Mouse (Mus musculus): Measurements from ENCODE around the gene Elp1. TPM values are rescaled to one million over a fixed set of nuclear protein-coding genes. Genes with fewer than 3 reads are reported as not detected.

Elp1 gene
- polyA plus RNA-seq, 1 experiment from 2014 or later: 111 TPM

DNA sequence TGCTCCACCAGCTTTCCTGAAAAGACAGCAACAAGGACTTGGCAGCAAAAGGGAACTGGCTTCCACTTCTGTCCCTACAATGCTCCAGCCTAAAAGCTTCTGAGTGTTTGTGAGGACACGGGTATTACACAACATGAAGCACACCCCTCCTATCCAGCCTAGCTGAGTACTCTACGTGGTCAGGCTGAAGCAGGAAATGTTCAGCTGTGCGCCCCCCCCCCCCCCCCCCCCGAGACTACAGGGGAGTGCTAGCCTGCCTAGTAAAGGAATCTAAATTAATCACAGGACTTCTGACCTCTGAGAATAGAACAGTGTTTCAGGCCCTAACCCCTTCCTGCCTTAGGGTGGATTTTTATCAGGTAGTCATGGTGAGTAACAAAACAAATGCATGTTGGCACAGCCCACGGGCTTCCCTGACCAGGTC is 34.3 kb downstream of the Elp1 start:
- WGBS: 72% methylated on average over 4 of the region's 5 CpGs
- no peak overlapping the region for H3K4me2 ChIP-seq (ENCODE audit: low read depth, low read length)
- H3K4me1 ChIP-seq (ENCODE audit: control insufficient read depth, insufficient read depth, low read length): no peaks in the 10 kb centered on the region
- H3K4me3 ChIP-seq (ENCODE audit: low read depth, low read length): no peak overlapping the region
- DNase-seq (ENCODE audit: low spot score) (no peak), ATAC-seq (replicated peaks; ENCODE audit: insufficient number of reproducible peaks, low FRiP score, low TSS enrichment, low read depth) (no peak)
- H3K36me3 ChIP-seq (replicated peaks; ENCODE audit: control insufficient read depth, insufficient read depth, low read depth, low read length): peaks cover 8% of the 10 kb centered on the region
- no peak overlapping the region for H3K27ac ChIP-seq (replicated peaks; ENCODE audit: low read depth, low read length)
- H3K9ac ChIP-seq (replicated peaks; ENCODE audit: low read length): no peak overlapping the region
- H3K9me3 ChIP-seq (replicated peaks; ENCODE audit: control insufficient read depth, low read length): no peaks in the 10 kb centered on the region
- H3K27me3 ChIP-seq (ENCODE audit: control insufficient read depth, insufficient read depth, low read length): no peaks in the 10 kb centered on the region

DNA sequence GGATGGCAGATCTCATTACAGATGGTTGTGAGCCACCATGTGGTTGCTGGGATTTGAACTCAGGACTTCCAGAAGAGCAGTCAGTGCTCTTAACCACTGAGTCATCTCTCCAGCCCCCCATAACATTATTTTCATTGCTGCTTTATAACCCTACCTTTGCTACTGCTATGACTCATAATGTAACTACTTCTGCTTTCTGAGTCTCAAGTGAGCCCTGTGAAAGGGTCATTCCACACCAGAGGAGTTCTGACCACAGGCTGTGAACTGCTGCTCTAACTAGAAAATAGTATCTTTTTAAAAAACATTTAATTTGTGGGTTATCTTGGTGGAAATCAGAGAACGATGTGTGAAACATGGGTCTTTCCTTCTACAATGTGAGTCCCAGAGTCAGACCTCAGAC is 44.4 kb downstream of the Elp1 start:
- Histone ChIP-seq H3K4me3 (ENCODE audit: low read depth, low read length) (no peak overlapping the region), H3K4me2 (ENCODE audit: low read depth, low read length) (no peak overlapping the region), H3K27me3 (ENCODE audit: control insufficient read depth, insufficient read depth, low read length) (no peaks in the 10 kb centered on the region), H3K27ac (replicated peaks; ENCODE audit: low read depth, low read length) (no peak overlapping the region), H3K9me3 (replicated peaks; ENCODE audit: control insufficient read depth, low read length) (no peaks in the 10 kb centered on the region), H3K9ac (replicated peaks; ENCODE audit: low read length) (no peak overlapping the region), H3K36me3 (replicated peaks; ENCODE audit: control insufficient read depth, insufficient read depth, low read depth, low read length) (peaks cover 15% of the 10 kb centered on the region), H3K4me1 (ENCODE audit: control insufficient read depth, insufficient read depth, low read length) (no peaks in the 10 kb centered on the region)
- DNase-seq (ENCODE audit: low spot score) (no peak), ATAC-seq (replicated peaks; ENCODE audit: insufficient number of reproducible peaks, low FRiP score, low TSS enrichment, low read depth) (no peak)
- WGBS: 84% methylated on average over 1 of the region's 1 CpGs

DNA sequence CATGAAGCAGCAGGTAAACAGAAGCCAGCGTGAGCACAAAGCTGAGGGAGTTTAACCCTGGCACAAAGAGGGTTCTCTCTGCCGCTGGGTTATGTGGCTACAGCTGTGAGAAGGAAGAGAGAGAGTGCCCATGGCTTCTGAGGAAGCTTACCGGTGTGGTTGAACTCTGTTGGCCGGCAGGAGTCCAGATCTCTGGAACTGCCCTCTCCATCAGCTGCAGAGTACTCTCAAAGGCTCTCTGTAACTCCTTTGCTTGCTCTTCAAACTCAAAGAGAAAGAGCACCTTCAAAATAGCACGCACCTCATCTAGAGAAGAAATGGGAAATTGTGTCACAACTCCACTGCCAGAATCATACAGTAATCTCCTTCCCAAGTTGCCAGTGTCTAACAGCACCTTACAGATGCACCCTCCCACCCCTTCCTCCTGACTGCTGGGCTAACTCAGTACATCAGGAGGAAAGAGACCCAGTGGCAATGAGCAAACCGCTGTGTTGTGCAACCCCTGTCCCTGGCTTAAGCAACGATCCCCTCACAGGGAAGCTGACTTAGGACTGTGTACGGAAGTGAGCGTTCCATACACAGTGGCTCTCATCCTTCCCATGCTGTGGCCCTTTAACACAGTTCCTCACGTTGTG is 45.0 kb downstream of the Elp1 start:
- H3K4me2 ChIP-seq (ENCODE audit: low read depth, low read length): no peak overlapping the region
- H3K27me3 ChIP-seq (ENCODE audit: control insufficient read depth, insufficient read depth, low read length): no peaks in the 10 kb centered on the region
- DNase-seq (ENCODE audit: low spot score) (no peak), ATAC-seq (replicated peaks; ENCODE audit: insufficient number of reproducible peaks, low FRiP score, low TSS enrichment, low read depth) (no peak)
- no peaks in the 10 kb centered on the region for H3K4me1 ChIP-seq (ENCODE audit: control insufficient read depth, insufficient read depth, low read length)
- no peaks in the 10 kb centered on the region for H3K9me3 ChIP-seq (replicated peaks; ENCODE audit: control insufficient read depth, low read length)
- no peak overlapping the region for H3K27ac ChIP-seq (replicated peaks; ENCODE audit: low read depth, low read length)
- H3K9ac ChIP-seq (replicated peaks; ENCODE audit: low read length): no peak overlapping the region
- peaks cover 15% of the 10 kb centered on the region for H3K36me3 ChIP-seq (replicated peaks; ENCODE audit: control insufficient read depth, insufficient read depth, low read depth, low read length)
- H3K4me3 ChIP-seq (ENCODE audit: low read depth, low read length): no peak overlapping the region
- 92% methylated on average over 10 of the region's 10 CpGs for WGBS

DNA sequence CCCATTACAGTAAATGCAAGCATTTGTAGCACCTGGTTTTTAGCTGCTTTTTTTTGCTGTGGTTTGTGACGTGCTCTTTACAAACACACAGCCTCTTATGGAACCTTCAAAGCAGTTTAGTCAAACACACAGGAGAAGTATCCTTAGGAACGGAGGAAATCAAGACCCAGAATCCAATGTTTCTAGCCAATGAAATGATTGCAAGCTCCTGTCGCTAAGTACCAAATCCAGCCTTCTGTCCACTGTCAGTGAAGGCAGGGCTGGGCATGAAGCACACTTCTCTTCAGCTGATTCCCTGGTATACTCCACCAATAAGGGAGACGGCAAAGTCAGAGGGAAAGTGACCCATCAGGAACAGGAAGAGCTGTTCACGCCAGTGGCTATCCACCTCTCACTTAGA is 46.1 kb downstream of the Elp1 start:
- Histone ChIP-seq H3K27ac (replicated peaks; ENCODE audit: low read depth, low read length) (no peak overlapping the region), H3K9ac (replicated peaks; ENCODE audit: low read length) (no peak overlapping the region), H3K27me3 (ENCODE audit: control insufficient read depth, insufficient read depth, low read length) (no peaks in the 10 kb centered on the region), H3K4me2 (ENCODE audit: low read depth, low read length) (no peak overlapping the region), H3K4me3 (ENCODE audit: low read depth, low read length) (no peak overlapping the region), H3K9me3 (replicated peaks; ENCODE audit: control insufficient read depth, low read length) (no peaks in the 10 kb centered on the region), H3K36me3 (replicated peaks; ENCODE audit: control insufficient read depth, insufficient read depth, low read depth, low read length) (peaks cover 20% of the 10 kb centered on the region), H3K4me1 (ENCODE audit: control insufficient read depth, insufficient read depth, low read length) (no peaks in the 10 kb centered on the region)
- ATAC-seq (replicated peaks; ENCODE audit: insufficient number of reproducible peaks, low FRiP score, low TSS enrichment, low read depth) (no peak), DNase-seq (ENCODE audit: low spot score) (no peak)
- WGBS: 88% methylated on average over 5 of the region's 5 CpGs

DNA sequence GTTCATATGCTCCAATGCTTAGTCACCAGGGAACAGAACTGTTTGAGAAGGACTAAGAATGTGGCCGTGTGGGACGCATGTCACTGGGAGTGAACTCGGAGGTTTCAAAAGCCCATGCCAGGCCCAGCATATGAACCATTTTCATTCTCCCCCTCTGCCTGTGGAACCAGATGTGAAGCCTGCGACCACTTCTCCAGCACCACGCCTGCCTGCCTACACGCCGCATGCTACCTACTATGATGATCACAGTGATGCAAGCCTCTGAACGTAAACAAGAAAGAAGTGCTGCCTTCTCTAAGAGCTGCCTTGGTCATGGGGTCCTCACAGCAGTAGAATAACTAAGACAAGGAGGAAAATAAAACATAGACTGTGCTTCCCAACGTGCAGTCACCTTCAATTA is 54.7 kb downstream of the Elp1 start:
- 92% methylated on average over 9 of the region's 9 CpGs for WGBS
- Histone ChIP-seq H3K9me3 (replicated peaks; ENCODE audit: control insufficient read depth, low read length) (no peaks in the 10 kb centered on the region), H3K4me1 (ENCODE audit: control insufficient read depth, insufficient read depth, low read length) (no peaks in the 10 kb centered on the region), H3K4me3 (ENCODE audit: low read depth, low read length) (no peak overlapping the region), H3K4me2 (ENCODE audit: low read depth, low read length) (no peak overlapping the region), H3K27ac (replicated peaks; ENCODE audit: low read depth, low read length) (no peak overlapping the region), H3K27me3 (ENCODE audit: control insufficient read depth, insufficient read depth, low read length) (no peaks in the 10 kb centered on the region), H3K36me3 (replicated peaks; ENCODE audit: control insufficient read depth, insufficient read depth, low read depth, low read length) (peaks cover 5% of the 10 kb centered on the region; the same call in 1 of the 2 replicates), H3K9ac (replicated peaks; ENCODE audit: low read length) (no peak overlapping the region)
- ATAC-seq (replicated peaks; ENCODE audit: insufficient number of reproducible peaks, low FRiP score, low TSS enrichment, low read depth): no peak
- DNase-seq (ENCODE audit: low spot score): no peak

DNA sequence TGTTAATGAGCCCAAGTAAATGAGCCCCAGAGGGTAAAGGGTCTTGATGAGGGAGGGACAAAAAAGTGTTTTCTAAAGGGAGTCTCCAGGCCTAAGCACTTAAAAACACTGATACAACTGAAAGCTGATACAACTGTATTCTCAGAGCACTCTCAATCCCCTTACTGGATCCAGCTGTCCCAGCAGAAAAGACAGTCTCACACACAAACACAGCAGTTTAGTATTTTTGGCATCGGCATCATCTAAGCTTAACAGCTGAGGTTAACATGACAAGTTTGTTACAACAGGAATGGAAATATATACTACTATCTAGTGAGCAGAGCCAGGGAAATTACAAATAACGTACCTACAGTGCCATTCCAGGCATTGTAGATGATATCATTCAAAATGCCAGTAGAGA is 55.8 kb downstream of the Elp1 start:
- Histone ChIP-seq H3K27me3 (ENCODE audit: control insufficient read depth, insufficient read depth, low read length) (no peaks in the 10 kb centered on the region), H3K4me2 (ENCODE audit: low read depth, low read length) (no peak overlapping the region), H3K27ac (replicated peaks; ENCODE audit: low read depth, low read length) (no peak overlapping the region), H3K4me3 (ENCODE audit: low read depth, low read length) (no peak overlapping the region), H3K36me3 (replicated peaks; ENCODE audit: control insufficient read depth, insufficient read depth, low read depth, low read length) (peaks cover 2% of the 10 kb centered on the region; the same call in 1 of the 2 replicates), H3K9me3 (replicated peaks; ENCODE audit: control insufficient read depth, low read length) (no peaks in the 10 kb centered on the region), H3K9ac (replicated peaks; ENCODE audit: low read length) (no peak overlapping the region), H3K4me1 (ENCODE audit: control insufficient read depth, insufficient read depth, low read length) (no peaks in the 10 kb centered on the region)
- WGBS: 92% methylated on average over 2 of the region's 2 CpGs
- ATAC-seq (replicated peaks; ENCODE audit: insufficient number of reproducible peaks, low FRiP score, low TSS enrichment, low read depth) (no peak), DNase-seq (ENCODE audit: low spot score) (no peak)

DNA sequence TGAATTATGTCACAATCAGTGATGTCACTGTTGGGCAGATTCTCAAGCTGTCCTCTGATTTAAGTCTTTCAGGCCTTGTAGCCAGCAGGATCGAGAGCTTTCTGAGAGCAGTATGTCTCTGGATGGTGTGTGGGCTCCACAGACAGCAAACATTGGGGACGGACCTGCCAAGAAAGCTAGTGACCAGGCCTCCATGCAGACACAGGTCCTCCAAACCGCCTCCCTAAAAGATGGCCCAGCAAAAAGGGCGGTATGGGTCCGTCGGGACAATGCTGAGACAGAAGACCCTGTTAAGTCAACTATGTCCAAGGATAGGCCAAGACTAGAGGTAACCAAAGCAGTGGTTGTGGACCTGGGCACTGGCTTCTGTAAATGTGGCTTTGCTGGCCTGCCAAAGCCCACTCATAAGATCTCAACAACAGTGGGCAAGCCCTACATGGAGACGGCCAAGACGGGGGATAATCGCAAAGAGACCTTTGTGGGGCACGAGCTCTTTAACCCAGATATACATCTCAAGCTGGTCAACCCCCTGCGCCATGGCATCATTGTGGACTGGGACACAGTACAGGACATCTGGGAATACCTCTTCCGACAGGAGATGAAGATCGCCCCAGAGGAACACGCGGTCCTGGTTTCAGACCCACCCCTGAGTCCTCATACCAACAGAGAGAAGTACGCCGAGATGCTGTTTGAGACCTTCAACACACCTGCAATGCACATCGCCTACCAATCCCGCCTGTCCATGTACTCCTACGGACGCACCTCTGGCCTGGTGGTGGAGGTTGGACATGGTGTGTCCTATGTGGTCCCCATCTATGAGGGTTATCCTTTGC is 58.6 kb downstream of the Elp1 start, which contains the start of gene Actl7a:
TSS of gene Actl7a (plus strand) at position 51 of the 833 bp plus-strand sequence.
- H3K4me2 ChIP-seq (ENCODE audit: low read depth, low read length): no peak within 1 kb of the TSS
- no peak within 1 kb of the TSS for H3K27ac ChIP-seq (replicated peaks; ENCODE audit: low read depth, low read length)
- no peak within 1 kb of the TSS for H3K9ac ChIP-seq (replicated peaks; ENCODE audit: low read length)
- H3K36me3 ChIP-seq (replicated peaks; ENCODE audit: control insufficient read depth, insufficient read depth, low read depth, low read length): no peaks in the 10 kb centered on the region
- no peaks in the 10 kb centered on the region for H3K9me3 ChIP-seq (replicated peaks; ENCODE audit: control insufficient read depth, low read length)
- no peaks in the 10 kb centered on the region for H3K4me1 ChIP-seq (ENCODE audit: control insufficient read depth, insufficient read depth, low read length)
- no peak for DNase-seq (ENCODE audit: low spot score)
- no peaks in the 10 kb centered on the region for H3K27me3 ChIP-seq (ENCODE audit: control insufficient read depth, insufficient read depth, low read length)
- whole genome bisulfite sequencing: 94% methylated on average over 21 of the region's 21 CpGs
- no peak within 1 kb of the TSS for H3K4me3 ChIP-seq (ENCODE audit: low read depth, low read length)
- ATAC-seq (replicated peaks; ENCODE audit: insufficient number of reproducible peaks, low FRiP score, low TSS enrichment, low read depth): no peak

DNA sequence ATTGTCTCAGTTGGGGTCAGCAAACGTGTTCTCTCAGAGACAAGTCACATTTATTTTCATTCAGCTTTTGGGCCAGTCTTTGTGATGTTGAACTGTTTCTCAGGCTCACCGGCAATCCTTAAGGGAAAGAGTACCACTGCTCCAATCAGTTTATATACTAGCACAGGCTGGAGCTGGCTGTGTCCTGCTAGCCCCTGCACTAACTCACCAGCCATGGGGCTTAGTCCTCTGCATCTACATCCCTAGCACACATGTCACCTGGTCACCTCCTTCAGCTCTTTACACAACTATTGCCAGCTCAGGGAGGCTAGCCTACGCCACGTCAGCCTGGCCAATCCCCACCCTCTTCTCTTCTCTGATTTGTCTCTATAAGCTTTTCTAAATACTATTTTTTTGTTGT is 59.4 kb downstream of the Elp1 start:
- no peak for DNase-seq (ENCODE audit: low spot score)
- Histone ChIP-seq H3K9me3 (replicated peaks; ENCODE audit: control insufficient read depth, low read length) (no peaks in the 10 kb centered on the region), H3K27ac (replicated peaks; ENCODE audit: low read depth, low read length) (no peak overlapping the region)

More for the DNA sequence above, 59.4 kb downstream of the Elp1 start:
- no peaks in the 10 kb centered on the region for H3K27me3 ChIP-seq (ENCODE audit: control insufficient read depth, insufficient read depth, low read length)
- H3K9ac ChIP-seq (replicated peaks; ENCODE audit: low read length): no peak overlapping the region
- no peaks in the 10 kb centered on the region for H3K36me3 ChIP-seq (replicated peaks; ENCODE audit: control insufficient read depth, insufficient read depth, low read depth, low read length)
- H3K4me1 ChIP-seq (ENCODE audit: control insufficient read depth, insufficient read depth, low read length): no peaks in the 10 kb centered on the region
- no peak for ATAC-seq (replicated peaks; ENCODE audit: insufficient number of reproducible peaks, low FRiP score, low TSS enrichment, low read depth)
- no peak overlapping the region for H3K4me2 ChIP-seq (ENCODE audit: low read depth, low read length)
- H3K4me3 ChIP-seq (ENCODE audit: low read depth, low read length): no peak overlapping the region
- 91% methylated on average over 4 of the region's 4 CpGs for WGBS

Measured in embryonic facial prominence, embryonic 11.5 days (tissue).